Mouse (Mus musculus): ENCODE data around the gene Pex7.

- TF ChIP-seq POLR2A (IDR thresholded peaks at IDR 0.05; ENCODE audit: control insufficient read depth, extremely low read depth, insufficient read depth, low read length, poor library complexity) (no peak), CTCF (IDR thresholded peaks at IDR 0.05; ENCODE audit: borderline replicate concordance, control insufficient read depth, extremely low read depth, insufficient read depth, low read length, poor library complexity) (no peak)
These were observed 3.2 kb downstream of the Pex7 start for GRCm38 (mm10) chr10:19904077-19904820.
